Mouse (Mus musculus) liver, embryonic 16.5 days (tissue): ENCODE measurements around the gene Tfap2d. TPM values are rescaled to one million over a fixed set of nuclear protein-coding genes. Genes with fewer than 3 reads are reported as not detected.

Experiments
- ATAC-seq: fragments of 200-750 bp; cut with Nextera tagmentation; 2 replicates; pipeline ENCODE4 v1.8.0; 2017; ENCODE audit warnings: low read depth, mild to moderate bottlenecking, moderate number of reproducible peaks, moderate library complexity
- H3K27ac ChIP-seq: fragments of 300-500 bp; sonication (generic); 2 replicates; pipeline ENCODE4 v1.5.1; 2014; ENCODE audit warnings: mild to moderate bottlenecking, low read length
- H3K27me3 ChIP-seq: fragments of 300-500 bp; sonication (generic); 2 replicates; pipeline ENCODE4 v1.6.1; 2014; ENCODE audit warnings: low read depth, low read length, mixed read lengths; ENCODE audit not compliant: control insufficient read depth, insufficient read depth
- H3K36me3 ChIP-seq: fragments of 300-500 bp; sonication (generic); 2 replicates; pipeline ENCODE4 v1.6.1; 2014; ENCODE audit warnings: mild to moderate bottlenecking; ENCODE audit not compliant: control insufficient read depth, insufficient read depth
- H3K4me1 ChIP-seq: fragments of 300-500 bp; sonication (generic); 2 replicates; pipeline ENCODE4 v1.6.1; 2014; ENCODE audit warnings: low read depth, low read length, mixed read lengths; ENCODE audit not compliant: control insufficient read depth
- H3K4me2 ChIP-seq: fragments of 300-500 bp; sonication (generic); 2 replicates; pipeline ENCODE4 v1.6.1; 2014; ENCODE audit warnings: low read depth, low read length, mixed read lengths
- H3K4me3 ChIP-seq: fragments of 300-500 bp; sonication (generic); 2 replicates; pipeline ENCODE4 v1.5.1; 2014; ENCODE audit warnings: low read depth, mild to moderate bottlenecking, low read length
- H3K9ac ChIP-seq: fragments of 300-500 bp; sonication (generic); 2 replicates; pipeline ENCODE4 v1.6.1; 2014; ENCODE audit warnings: low read depth, low read length
- H3K9me3 ChIP-seq: fragments of 300-500 bp; sonication (generic); replicated peaks from 2 replicates; pipeline ENCODE4 v1.6.1; 2016; ENCODE audit warnings: low read length; ENCODE audit not compliant: control insufficient read depth
- WGBS: fragments of 180-500 bp; shearing (Covaris S2); extraction: QIAGEN DNeasy Blood & Tissue Kit; methylation state at CpG from one replicate; pipeline ENCODE4 v1.1.7; 2014; ENCODE audit not compliant: insufficient replicate concordance; 5-methylcytosine and 5-hydroxymethylcytosine counted together
- polyA plus RNA-seq: library from polyadenylated mRNA; unstranded; fragments of >200 nt; fragmentation: Nextera tagmentation; extraction: Ambion mirVana; gene quantifications from 2 replicates; pipeline ENCODE4 v1.2.1, GENCODE M21; 2015

Tfap2d gene
- polyA plus RNA-seq, 1 experiment from 2014 or later, result not detected

DNA sequence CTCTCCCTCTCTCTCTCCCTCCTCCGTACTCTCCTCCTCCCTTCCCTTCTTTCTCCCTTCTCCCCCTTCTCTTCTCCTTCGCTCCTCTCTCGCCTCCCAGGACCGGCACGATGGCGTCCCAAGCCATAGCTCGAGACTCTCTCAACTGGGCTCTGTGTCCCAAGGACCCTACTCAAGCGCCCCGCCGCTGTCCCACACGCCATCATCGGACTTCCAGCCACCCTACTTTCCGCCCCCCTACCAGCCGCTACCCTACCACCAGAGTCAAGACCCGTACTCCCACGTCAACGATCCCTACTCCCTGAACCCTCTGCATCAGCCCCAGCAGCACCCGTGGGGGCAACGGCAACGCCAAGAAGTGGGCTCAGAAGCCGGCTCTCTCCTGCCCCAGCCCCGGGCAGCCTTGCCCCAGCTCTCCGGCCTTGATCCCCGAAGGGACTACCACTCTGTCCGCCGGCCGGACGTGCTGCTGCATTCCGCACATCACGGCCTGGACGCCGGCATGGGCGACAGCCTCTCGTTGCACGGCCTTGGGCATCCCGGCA lies 111.1 kb downstream of the Tfap2d start:
- Histone ChIP-seq H3K27ac (no peak overlapping the region), H3K36me3 (no peaks in the 10 kb centered on the region), H3K4me2 (no peak overlapping the region), H3K9me3 (no peaks in the 10 kb centered on the region), H3K4me3 (no peak overlapping the region), H3K9ac (no peak overlapping the region), H3K4me1 (no peaks in the 10 kb centered on the region), H3K27me3 (peaks cover 70% of the 10 kb centered on the region)
- WGBS, result 3% methylated on average over 36 of the region's 36 CpGs
- no peak for ATAC-seq

Other genes starting within 250 kb of the Tfap2d start
- not detected in 2 replicates for gene Tfap2b, start 105.9 kb downstream of the Tfap2d start, polyA plus RNA-seq